Mouse (Mus musculus): Measurements from ENCODE around the gene Nlrp3.
"Not testable (repeated sequence)": the region's sequence is repeated elsewhere in the genome, so short reads cannot be mapped to it uniquely, and the experiment has no call there.

Gene Nlrp3

DNA sequence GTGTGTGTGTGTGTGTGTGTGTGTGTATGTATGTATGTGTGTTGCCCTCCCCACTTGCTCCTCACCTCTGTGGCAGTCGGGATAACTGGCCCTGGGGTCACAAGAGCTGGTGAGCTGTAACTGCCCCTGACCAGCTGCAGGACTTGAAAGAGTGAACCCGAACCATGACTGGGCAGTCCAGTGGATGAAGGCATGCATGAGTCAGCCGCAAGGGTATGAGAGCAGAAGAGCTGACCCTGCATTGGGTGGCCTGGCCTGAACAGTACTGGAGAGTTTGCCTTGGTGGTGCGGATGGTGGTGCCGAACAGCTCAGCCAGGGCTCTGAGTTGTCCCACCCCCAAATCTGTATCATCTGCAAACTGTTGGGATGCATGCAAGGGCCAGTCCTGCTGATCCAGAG lies 9.8 kb upstream of the Nlrp3 start:
- in situ Hi-C loops (cut with MboI, MseI) = no loop called here

DNA sequence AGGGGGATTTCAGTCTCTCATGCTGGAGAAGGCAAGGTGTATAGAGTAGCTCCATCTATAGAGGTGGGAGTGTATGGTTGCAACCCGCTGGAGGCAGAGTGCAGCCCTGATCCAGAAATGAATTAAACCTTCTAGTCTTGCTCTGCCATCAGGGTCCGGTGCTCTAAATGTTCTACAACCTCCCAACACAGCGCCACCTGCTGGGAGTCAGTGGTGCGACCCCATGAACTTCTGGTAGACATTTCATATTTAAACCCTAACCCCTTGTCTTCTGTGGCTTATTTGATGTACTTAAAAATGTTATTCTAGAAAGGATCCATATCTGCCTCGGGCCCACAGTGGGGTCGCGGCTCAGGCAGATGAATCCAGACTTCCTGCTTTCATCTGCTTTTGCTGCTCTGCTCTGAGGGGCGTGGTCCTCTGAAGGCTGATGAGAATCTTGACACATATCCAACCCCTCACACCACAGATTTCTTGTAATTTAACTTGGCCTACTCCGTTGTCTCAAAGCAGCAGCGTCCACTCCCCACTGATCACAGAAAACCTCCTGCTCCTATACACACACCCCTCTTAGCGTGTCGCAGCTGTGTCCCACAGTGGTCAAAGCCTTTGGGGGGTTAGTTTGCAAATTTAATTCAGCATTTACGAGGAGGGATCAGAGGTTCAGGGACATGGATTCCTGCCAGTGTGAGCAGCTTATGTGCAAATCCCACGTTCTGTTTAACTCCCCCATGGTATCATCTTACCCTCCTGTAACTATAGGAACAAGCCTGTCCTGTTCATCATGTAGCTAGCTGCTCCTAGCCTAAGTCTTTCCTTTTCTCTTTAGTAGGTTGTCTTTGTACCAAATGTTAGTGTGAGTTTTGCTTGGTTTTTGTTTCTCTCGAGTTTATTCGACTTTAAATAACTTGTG lies 3.9 kb upstream of the Nlrp3 start:
- in situ Hi-C loops (cut with MboI, MseI) = no loop called here

DNA sequence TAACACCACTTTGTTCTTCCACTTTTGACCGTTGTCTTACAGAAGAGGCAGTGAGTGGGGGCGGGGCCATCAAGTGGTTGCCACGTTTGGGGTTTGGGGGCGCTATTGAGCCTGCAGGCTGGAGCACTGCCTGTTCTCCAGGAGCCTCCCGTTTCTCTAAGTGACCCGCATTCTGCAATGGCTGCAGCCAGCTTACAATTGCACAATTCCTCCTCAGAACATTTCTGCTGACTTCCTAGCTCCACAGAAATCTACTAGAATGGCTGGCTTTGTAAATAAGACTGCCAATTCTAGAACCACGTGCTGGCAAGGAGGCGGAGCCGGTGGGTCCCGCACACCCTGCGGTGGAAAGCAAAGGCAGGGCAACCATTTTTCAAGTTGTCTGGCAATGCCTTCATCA lies 3.0 kb upstream of the Nlrp3 start:
- in situ Hi-C loops (cut with MboI, MseI) = no loop called here

DNA sequence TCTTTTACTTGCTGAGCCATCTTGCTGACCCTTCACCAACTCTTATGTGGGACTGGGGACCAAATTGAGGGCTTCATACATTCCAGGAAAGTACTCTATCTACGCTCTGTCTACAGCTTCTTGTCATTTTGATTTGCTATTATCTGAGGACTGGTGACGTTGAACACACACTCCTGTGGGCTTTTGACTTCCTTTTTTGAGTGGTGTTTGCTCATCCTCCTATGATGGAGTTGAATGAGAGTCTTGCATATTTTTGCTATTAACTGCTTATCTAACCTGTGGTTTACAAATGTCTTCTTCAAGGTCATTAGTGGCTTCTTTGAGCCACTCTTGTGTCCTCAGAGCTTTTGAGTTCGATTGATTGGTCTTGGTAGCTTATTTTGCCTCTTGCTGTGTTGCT lies 1.2 kb upstream of the Nlrp3 start:
- in situ Hi-C loops (cut with MboI, MseI) = no loop called here

DNA sequence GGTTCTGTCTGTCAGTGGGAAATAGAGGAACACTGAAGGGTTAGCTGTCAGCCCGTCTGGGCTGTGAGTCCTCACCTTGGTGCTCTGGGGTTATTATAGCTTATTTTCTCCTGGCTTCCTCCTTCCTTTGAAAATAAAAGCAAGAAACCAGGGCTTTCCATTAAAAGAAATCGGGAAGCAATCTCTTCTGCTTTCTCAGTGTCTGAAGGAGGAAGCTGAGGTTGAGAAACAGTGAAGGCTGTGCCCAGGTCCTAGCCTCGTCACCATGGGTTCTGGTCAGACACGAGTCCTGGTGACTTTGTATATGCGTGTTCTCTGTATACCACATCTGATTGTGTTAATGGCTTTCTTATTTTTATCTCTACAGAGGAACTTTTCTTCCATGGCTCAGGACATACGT lies 1.1 kb downstream of the Nlrp3 start:
- in situ Hi-C loops (cut with MboI, MseI) = no loop called here

DNA sequence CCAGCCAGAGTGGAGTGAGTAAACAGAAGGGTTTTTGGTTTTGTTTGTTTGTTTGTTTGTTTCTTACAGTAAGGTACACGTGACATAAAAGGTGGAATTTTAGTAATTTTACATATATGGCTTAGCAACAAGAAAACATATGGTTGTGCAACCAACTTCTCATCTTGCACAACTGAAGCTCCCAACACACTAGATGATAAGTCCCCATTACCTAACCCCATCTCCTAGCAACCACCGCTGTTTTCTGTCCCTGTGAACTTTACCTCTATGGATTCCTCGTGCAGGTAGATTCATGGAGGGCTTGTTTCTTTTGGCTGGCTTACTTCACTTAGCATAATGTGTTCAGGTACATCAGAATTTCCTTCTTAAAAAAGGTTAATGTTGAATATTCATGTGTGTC lies 2.0 kb downstream of the Nlrp3 start:
- in situ Hi-C loops (cut with MboI, MseI) = no loop called here

DNA sequence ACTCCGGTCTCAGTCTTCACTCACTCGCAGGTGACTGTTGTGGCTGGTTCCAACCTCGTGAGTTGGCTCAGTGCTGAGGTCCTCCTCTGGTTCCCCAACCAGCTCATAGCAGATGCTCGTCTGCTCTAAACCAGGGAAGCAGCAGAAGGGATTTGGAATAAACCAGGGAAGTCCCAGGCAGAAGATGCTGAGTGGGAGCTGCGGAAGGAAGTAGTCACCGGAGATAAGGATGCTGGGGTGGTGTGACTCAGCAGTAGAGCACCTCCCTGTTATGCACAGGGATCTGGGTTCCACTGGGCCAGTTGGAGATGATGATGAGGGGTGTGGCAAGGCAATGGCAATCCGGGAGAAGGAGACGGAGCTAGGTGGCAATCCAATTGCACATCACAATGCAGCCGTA lies 2.6 kb downstream of the Nlrp3 start:
- in situ Hi-C loops (cut with MboI, MseI) = no loop called here

DNA sequence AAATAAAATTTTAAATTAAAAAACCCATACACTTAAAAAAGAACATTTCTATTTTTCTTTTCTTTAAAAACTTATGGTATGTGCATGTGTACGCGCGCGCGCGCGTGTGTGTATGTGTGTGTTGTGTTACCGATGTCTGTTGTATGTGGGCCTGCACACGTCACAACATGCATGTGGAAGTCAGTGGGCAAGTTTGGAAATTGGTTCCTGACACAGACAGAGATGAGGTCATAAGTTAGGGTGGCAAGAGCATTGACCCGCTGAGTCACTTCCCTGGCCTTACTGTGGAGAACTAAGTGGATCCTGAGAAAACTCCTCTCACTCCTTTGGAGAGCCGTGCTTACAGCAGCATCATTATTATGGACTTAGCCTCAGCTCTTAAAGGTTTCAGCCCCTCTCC lies 12.8 kb downstream of the Nlrp3 start:
- in situ Hi-C loops (cut with MboI, MseI) = no loop called here

DNA sequence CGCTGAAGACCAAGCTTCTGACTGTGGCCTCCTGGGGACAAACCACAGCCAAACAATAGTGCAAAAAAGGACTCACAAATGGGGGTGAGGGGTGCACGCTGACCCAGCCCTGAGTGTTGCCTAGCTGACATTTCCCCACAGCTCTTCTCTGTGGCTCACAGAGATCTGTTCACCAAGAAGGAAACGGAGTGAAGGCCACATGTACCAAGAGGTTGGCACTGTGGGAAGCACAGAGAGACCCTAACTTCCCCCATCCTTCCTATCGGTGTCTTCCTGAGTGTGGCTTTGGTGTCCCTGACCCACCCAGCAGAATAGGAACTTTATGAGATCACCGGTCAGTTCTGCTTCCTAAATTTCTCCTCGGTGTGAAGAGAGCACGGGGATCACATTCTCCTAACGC lies 13.2 kb downstream of the Nlrp3 start:
- in situ Hi-C loops (cut with MboI, MseI) = no loop called here

DNA sequence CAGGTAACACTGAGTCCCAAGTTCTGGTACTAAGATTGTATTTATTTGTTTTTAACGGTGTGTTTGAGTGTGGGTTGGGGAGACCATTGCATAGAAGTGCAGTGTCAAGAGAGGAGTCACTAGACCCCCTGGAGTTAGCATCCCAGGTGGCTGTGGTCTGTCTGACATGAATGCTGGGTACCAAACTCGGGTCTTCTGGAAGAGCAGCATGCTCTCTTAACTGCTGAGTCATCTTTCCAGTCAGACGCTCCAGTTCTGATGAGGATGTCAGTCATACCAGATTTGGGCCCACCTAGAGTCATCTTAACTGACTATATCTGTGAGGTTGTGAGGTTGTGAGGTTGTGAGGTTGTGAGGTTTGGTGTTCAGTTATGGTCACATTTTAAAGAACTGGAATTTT lies 19.5 kb downstream of the Nlrp3 start:
- in situ Hi-C loops (cut with MboI, MseI) = no loop called here

DNA sequence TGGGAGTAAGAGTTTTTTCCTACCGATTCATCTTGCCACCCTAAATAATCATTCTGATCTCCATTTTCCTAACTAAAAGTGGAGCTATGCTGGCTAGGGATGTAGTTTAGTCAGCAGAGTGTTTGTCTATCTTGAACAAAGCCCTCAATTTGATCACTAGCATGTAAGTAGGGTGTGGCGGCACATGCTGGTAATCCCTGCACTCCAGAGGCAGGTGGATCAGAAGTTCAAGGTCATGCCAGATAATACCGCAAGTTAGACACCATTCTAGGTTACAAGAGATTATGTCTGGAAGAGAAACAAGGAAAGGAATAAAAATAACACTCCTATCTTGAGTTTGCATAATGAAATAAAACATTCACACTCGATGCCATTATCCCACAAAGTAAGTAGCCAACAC lies 21.0 kb downstream of the Nlrp3 start:
- in situ Hi-C loops (cut with MboI, MseI) = no loop called here

DNA sequence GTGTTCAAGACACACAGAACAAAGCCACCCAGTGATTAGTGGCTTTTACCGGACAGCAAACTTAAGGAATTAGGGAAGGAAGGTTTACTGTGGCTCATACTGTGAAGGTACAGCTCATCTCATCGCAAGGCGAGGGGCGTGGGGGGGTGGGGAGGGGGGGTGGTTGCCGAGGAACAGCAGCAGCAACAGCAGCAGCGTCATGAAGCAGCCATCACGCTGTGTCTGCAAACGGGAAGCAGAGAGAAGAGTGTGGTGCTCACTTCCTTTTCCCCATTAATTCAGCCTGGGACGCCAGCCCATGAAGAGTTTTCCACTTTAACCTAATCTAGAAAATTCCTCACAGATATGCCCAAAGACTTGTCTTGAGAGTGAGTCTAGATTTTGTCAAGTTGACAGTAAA lies 21.5 kb downstream of the Nlrp3 start:
- in situ Hi-C loops (cut with MboI, MseI) = no loop called here

DNA sequence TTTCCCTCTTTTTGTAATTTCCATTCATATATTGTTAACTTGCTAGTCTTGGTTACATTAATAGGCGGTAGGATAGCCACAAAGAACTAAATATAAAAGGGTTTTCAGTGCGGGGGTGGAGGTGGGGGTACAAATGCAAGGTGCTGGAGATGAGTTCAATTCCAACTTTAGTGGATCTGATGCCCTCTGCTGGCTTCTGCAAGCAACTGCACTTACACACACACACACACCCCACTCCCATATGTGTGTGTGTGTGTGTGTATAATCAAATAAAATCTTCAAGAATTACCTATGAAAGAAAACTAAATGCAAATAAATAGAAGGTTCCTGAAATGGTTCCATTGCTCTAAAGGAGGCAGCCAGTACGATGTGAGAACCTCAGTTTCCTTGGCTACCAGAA lies 27.9 kb downstream of the Nlrp3 start:
- in situ Hi-C loops (cut with MboI, MseI) = no loop called here

DNA sequence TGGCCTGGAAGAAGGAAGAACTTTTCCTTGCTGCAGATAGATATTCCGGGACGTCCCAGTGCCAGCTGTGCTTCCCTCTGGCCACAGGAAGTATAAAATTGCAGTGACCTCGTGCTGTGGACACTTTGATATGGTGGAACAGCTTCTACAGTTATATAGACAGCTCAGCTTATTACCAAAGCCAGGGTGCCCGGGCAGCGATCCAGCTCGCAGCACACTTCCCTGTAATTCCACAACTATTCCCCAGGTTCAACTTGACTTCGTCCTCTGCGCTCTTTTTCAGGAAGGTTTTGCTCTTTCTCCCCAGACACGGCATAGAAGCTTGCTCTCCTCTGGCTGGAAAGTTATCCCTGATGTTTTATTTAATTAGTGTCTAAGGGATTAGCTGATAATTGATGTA lies 34.4 kb downstream of the Nlrp3 start:
- in situ Hi-C loops (cut with MboI, MseI) = no loop called here

DNA sequence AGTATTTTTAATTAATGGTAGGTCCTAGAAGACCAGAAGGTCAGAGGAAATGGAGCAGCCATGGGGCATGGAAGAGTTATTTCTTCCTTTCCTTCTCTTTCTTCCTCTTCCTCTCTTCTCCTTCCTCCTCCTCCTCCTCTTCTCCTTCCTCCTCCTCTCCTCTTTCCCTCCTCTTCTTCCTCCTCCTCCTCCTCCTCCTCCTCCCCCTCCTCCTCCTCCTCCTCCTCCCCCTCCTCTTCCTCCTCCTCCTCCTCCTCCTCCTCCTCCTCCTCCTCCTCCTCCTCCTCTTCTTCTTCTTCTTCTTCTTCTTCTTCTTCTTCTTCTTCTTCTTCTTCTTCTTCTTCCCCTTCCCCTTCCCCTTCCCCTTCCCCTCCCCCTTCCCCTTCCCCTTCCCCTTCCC lies 34.8 kb downstream of the Nlrp3 start, which contains the start of gene Olfr222:
TSS of gene Olfr222 (minus strand) at position 101 of the 400 bp plus-strand sequence.
- in situ Hi-C loops (cut with MboI, MseI) = not testable (repeated sequence)

DNA sequence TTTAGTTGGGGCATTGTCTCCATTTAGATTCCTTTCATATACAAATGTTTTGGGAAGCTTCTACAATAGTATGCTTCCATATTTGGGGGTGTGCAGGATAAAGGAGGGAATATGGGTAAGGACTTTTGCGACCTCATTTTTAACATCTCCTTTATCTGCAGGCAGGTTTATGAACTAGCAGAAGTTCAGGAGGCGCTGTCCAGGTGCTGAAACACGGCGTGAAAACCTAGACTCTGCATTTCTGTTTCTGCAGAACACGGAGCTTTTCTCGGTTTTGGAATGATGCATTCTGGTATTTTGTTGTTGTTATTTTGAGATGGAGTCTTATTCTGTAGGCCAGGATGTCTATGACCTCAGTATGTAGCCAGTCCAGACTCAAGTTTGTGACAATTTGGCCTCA lies 43.2 kb downstream of the Nlrp3 start:
- in situ Hi-C loops (cut with MboI, MseI) = no loop called here

DNA sequence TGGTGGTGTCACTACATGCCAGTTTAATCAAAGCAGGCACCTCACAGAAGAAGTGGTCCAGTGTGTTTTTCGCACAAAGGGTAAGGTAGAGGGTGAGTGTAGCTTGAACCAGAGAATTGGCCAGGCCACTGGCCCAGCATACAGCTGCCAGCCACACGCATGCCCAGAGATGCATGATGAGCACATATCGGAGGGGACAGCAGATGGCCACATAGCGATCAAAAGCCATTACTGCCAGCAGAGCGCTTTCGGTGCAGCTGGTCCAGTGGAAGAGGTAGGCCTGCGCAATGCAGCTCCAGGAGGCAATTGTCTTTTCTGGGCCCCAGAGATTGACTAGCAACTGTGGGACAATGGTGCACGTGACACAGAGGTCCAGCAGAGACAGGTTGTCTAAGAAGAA lies 48.1 kb downstream of the Nlrp3 start:
- in situ Hi-C loops (cut with MboI, MseI) = no loop called here

DNA sequence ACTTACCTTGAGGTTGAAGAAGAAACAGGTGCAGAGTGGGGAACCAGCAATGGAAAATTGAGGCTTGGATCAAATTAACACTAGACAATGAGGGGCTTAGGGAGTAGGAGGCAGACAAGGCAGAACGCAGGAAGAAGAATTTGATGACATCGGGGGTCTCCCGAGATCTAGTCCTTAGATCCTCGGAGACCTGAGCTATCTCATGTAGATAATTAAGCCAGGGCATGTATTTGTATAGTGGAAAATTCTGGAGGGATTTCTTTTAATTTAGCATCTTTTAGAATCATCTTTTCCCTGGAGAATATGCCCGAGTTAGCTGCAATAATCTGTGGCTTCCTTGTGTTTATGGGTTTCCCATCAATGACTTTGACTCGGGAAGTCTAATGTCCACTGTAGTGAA lies 51.8 kb downstream of the Nlrp3 start, which contains the start of gene Olfr223:
TSS of gene Olfr223 (minus strand) at position 101 of the 400 bp plus-strand sequence.
- in situ Hi-C loops (cut with MboI, MseI) = no loop called here

DNA sequence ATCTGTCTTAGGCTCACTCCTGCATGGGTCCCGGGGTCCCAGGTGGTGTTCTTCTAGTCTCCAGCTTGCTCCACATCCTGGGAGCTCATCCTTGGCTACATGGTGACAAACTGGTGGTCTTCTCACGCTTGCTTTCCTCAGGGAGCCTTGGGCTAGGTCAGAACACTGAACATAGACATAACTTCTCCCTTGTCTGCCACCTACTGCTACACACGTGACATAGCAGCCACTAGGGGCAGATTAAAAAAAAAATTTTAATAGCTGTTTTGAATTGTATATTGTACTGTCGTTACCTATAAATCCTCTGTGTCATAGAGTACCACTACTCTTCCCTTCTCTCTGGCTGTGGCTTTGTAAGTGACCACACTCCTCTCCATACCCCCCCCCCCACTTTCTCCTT lies 54.7 kb downstream of the Nlrp3 start:
- in situ Hi-C loops (cut with MboI, MseI) = no loop called here

DNA sequence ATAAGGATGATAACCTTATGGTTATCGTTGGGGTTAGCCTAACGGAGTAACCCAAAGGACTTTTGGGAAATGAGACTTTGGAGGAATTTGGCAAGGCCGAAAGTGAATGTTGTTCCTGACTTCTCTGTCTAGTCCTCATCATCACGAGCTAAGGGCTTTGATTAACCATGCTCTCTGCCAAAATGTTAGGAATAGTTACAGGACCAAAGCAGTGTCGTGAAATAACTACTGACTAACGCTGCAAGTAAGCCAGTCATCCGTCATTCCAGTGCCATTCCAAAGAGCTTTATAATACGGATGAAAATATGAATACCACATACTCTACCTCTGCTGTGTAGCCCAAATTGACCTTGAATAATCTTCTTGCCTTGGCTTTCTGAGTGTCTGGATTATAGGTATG lies 55.6 kb downstream of the Nlrp3 start:
- in situ Hi-C loops (cut with MboI, MseI) = no loop called here

DNA sequence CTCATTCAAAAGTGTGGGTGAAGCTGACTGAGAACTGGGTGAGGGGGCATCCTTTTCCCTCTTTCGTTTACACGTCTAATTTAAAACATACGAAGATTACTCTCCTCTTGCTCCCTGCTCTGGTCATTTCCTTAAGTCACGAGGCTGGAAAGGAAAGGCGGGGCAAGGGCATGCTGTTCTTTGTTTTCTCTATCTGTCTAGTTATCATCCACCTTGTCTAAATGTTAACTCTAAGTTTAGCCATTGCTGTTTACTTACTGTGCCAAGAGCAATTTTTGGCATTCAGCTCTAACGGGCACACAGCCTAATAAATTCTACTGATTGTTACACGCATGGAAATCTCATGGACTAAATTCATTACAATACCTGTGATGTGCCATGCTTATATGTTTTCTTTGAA lies 57.8 kb downstream of the Nlrp3 start:
- in situ Hi-C loops (cut with MboI, MseI) = no loop called here

DNA sequence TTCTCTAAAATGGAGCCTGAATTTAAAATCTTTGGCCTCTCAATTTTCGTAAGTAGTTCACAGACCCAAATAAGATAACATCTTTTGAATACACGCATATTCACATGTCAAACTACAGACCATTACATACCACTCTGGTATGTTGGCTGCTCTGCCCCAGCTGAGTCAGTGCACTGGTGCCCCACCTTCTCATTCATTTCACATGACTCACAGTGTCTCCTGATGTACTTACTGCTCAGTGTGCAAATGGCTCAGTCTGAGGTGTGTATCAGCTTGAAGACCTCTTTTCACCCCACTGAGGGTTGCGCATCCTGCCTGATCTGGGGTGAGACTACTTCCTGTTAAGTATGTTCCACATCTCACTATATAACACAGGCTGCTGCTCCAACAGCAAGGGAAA lies 59.5 kb downstream of the Nlrp3 start:
- in situ Hi-C loops (cut with MboI, MseI) = no loop called here

DNA sequence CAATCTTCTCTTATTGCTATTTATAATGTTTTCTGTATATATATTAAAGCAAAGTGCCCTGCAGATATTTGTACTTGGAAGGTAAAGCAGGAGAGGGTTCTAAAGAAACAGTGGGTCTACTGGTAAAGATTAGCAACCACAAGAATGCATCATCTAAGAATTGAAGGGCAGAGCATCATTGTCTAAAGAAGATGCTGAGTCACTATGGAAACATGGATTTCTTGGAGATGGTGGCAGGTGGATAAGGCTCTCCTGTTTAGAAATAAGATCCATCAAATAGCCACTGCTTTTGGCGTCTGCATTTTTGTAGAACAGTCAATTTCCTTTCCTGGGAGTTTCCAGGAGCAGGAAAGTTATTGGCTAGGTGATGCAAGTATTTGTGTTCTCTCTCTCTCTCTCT lies 60.9 kb downstream of the Nlrp3 start:
- in situ Hi-C loops (cut with MboI, MseI) = no loop called here

DNA sequence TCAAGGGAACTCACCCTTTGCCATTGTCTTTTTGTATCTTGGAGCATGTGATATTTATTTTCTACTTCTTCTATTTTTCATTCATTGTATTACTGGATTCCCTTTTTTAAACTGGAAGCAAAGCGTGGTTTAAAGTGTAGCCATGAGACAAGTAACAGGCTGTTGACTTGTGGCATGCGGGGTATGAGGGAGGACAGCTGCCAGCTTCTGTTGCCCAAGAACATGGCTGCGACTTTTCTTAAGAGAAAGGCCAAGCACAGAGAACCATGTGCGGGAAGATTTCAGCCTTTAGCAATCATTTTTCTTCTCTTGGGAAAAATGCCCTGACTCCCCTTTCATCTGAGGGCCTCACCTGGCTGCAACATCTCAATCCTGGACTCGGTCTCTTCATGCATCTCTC lies 70.3 kb downstream of the Nlrp3 start:
- in situ Hi-C loops (cut with MboI, MseI) = no loop called here

Measured in T-helper 1 cell (primary cell).